Mouse (Mus musculus) megakaryocyte-erythroid progenitor cell, adult 5-6 weeks (primary cell): ENCODE measurements at regions not wholly inside any gene's neighbourhood (a gene's known extent, or its start where the extent isn't known, plus 50 kb on each side); places are given as distances from the start of the nearest gene placed in this dataset.

Experiments used
- ATAC-seq: replicated peaks from 2 replicates; pipeline ENCODE4 v1.8.0; 2016; ENCODE audit warnings: mild to moderate bottlenecking, inconsistent platforms; ENCODE audit not compliant: severe bottlenecking, poor library complexity, low FRiP score, low TSS enrichment

- 0 out of 2 replicates have a peak, but pooled peaks have one; percentile 57 for ATAC-seq
Observed at GRCm38 (mm10) chr13:117334125-117334524, 113.2 kb upstream of the Gm17509 start.

DNA sequence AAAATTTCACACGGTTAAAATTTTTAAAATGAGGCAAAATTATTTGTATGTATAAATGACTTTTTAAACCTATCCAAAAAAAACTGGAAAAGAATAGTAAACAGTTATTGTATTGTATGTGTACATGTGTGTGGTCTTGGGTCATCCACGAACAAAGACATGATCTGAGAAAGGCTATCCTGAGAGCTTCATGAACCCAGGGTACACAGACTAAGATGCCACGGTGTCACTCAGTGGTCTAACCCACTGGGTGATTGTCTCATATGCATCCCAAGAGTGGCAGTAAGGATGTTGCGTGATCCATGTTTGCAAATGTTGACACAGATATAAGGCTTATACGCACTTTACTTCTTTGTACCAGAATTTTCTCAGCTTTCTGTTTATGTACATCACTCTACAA lies 113.7 kb upstream of the Gm17509 start:
- ATAC-seq = no peak

DNA sequence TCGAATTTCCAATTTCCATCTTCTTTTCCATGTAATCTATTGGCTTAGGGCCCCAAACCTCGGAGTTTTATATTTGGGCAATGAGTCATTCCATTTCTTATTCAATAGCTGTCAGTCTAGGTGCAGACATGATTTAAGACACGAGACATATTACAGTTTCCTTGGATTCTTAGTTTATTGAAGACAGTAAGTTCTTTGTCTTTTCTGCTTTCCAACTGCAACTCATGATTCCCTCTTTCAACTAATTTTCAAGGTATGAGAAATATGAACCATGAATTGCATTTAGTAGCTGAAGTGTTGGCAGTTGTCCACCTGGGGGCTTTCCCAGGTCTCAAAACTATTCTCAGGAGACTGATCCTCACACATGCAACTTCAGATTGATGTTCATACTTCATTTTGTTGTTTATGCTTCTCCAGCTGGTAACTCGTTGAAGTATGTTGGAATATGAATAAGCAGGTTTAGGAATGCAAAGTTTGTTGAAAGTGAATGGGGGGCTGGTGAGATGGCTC lies 160.3 kb upstream of the Gm17509 start:
- no peak for ATAC-seq

DNA sequence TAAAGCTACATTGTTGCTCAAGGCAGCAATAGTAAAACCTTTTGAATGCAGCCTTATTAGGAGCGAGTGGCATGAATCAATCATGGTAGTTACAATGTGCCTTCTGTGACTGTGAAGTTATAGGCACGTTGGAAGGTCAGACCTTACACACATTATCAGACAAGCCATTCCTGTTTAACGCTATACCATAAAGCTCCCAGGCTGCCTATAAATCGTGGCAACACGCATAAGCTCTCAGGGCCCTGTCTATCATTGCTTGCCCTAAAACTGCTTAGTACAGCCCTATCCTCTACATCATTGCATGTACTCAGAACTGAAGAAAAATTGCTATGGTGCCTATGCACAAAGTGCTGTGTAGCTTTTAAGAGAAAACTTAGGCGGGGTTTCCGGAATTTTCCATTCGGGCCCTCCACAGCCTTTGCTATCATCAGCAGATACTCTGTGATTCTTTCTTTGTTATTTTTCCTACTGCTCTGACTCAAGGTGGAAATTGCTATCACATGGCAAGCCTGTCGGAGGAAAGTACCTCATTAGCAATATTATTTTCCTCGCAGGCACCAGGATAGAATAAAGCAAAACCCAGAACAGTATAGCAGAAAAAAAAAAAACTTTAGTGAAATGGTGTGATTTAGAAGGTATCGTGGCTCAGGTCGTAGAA lies 162.7 kb upstream of the Gm17509 start:
- ATAC-seq = no peak

DNA sequence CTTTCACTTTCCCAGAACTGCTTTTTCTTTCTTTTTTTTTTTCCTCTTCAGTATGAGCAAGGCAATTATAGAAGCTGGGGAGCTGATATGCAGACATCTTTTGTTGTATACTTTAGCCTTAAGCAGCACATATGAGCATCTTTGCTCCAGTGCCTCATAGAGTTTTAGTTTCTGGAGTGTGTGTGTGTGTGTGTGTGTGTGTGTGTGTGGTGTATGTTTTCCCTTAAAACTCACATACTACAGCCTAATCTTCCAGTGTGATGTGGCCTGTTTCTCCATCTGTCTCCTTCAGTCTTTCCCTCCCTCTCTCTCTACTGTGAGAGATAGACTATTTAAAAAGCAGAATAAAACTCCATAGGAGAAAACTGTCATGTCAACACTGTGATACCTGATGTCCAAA lies 169.4 kb upstream of the Gm17509 start:
- ATAC-seq = no peak

DNA sequence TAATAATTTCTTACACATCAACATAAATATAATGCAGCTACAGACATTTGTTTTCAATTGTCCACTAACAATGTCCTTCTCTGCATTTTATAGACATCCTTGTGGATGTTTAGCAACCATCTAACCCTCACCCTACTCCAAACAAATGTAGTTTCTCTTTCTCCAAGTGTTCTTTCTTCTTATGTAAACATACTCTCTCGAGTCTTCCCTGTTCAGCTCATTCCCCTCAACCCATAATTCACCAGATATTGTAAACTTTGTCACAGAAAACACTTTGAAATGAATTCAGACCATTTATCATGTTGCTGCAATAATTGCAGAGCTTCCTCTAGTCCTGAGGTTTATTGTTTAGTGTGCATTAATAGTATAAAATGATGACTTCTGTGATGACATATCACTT lies 172.6 kb upstream of the Gm17509 start:
- ATAC-seq = no peak

GRCm38 (mm10) chr13:117401245-117401644 lies 180.4 kb upstream of the Gm17509 start:
- ATAC-seq = no peak

- ATAC-seq = no peak
Observed at GRCm38 (mm10) chr13:117409940-117410339, 189.1 kb upstream of the Gm17509 start.

DNA sequence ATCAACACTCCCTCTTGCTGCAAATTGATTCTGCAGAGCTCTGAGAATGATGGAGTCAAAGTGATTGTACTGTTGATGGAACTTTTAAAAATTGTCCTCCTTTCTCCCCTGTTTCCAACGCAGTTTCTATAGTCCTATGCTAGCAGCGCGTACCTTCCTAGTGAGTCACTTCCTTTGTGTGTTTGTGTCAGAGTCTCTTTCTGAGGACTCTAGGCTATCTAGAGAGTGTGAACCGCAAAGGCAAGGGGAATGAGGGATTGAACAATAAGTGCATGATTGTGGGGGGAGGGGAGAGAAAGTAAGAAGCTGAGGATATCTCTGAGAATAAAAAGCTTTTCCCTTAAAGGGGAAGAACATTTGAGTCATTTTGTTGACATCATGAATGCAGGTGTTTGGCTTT lies 188.5 kb upstream of the Hcn1 start:
- no peak for ATAC-seq

GRCm38 (mm10) chr13:117423558-117423957 lies 178.6 kb upstream of the Hcn1 start:
- no peak for ATAC-seq

DNA sequence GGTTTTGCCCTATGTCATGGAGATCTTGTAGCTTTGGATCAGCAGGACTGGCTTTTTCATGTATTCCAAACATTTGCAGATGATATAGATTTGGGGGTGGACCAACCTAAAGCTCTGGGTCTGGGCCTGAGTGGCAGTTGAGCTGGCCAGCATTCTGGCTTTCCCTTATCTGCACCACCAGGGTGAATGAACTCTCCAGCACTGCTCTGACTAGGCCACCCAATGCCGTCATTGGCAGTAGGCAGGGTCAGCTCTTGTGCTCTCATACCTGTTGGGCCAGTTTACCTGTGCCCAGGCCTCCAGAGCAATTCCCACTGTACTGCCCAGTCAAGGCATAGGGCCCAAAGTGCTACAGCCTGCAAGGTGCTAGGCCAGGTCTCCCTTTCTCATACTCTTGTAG lies 177.1 kb upstream of the Hcn1 start:
- no peak for ATAC-seq

GRCm38 (mm10) chr13:117467407-117467806 lies 134.7 kb upstream of the Hcn1 start:
- no peak for ATAC-seq

- ATAC-seq = no peak
Observed at GRCm38 (mm10) chr13:117472726-117473125, 129.4 kb upstream of the Hcn1 start.

- ATAC-seq = no peak
Observed at GRCm38 (mm10) chr13:117482624-117483023, 119.5 kb upstream of the Hcn1 start.

DNA sequence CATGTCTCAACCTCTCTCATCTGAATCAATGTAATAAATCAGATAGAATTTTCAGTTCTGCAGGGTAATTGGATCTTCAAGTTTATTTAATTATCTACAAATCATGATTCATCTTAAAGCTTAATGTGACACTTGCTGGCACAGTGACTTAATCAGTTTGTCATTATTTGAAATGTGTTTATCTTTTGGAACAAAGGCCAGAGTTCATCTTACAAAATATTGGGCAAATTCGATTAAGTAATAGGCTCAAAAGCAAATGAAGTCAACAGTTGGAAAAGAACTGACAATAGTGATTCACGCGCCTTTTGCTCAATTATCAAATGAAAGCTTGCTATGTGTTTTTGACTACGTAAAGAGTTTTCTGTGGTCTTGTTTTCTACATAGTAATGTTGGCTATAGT lies 93.4 kb upstream of the Hcn1 start:
- no peak for ATAC-seq

DNA sequence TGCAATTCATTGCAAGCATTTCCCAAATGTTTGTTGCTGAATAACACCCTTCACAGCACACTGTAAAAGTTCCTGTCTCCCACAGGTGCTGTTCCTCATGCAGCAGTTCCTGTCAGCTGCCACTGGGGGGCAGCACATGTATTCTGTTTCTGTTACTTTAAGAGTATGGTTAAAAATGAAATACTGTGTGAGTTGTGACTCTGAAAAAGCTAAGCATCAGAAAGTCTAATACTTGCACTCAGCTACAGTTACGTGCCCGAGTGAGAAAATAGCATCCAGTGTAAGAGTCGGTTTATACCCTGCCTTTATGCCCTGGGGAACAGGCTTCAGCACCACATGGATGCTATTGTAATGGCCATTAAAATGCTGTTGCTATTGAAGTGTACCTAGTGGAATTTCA lies 52.0 kb upstream of the Hcn1 start:
- ATAC-seq = peak; percentile 91
